Mouse (Mus musculus): ENCODE results near the gene Dop1a.
A peak's percentile ranks its signal among the peaks of the same experiment; 100 is the strongest.
"Not testable (repeated sequence)": the region's sequence is repeated elsewhere in the genome, so short reads cannot be mapped to it uniquely, and the experiment has no call there.

Gene Dop1a

DNA sequence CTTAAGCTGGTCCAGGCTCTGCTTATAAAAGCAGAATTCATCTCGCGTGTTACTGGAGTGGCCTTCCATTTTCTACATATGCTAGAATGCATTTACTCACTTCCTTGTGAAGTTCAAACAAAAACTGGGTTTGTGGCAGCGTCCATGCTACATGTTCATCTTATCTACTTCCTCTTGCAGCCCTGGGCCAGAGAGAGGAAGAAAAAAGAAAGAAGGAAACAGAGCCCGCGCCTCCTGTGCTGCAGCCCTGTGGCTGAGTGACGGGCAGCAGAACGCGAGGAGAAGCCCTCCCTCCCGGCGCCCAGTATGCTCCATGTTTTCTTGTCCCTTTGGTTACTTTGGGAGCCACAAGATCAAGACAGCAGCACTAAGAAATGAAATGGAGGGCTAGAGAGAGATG, 112.7 kb downstream of the Dop1a start:
- no peak for DNase-seq (ENCODE audit: low spot score)

DNA sequence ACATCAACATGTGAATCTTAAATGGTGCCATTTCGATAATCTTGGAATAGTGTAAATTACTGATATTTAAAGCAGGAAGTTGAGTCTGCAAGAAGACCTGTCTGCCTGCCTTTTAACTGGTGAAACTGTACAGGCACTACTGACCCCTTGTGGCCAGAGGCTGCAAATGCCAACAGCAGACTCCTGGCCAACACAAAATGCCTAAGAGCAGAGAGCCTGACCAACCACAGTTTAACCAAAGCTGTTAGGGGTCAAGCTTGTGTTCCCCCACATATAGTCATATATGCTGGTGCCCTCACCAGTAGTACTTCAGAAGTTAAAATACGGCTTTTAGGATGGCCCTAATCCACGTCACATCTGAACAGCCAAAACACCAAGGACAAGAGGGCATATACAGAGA, 116.8 kb downstream of the Dop1a start:
- DNase-seq (ENCODE audit: low spot score), result peak; percentile 84

DNA sequence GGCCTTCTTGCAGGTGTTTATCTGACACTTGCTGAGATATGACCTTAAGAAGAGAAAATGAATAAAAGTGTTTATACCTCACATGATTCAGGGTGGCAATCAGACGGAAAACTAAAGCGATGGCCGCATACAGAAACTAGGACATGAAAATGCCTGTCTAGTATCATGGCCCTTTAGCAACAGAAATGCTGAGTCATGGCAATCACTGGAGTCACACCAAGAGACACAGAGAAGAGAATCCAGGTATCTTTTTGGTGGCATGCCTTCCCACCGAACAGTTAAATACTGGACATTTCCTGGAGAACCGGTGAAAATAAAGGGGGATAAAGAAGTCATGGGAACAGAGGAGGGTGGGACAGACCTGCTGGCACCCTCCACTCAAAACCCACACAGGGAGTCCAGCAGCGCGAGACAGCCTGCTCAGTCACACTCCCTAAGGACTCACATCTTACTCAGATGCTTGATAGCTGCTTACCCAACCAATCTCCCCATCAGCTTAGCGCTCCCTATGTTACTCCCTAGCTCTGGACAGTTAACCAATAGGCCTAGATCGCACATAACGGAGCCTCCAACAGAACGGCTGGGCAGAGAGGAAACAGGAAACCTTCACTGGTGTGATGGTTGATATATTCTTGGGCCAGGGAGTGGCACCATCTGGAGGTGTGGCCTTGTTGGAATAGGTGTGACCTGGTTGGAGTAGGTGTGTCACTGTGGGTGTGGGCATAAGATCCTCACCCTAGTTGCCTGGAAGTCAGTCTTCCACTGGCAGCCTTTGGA, 120.3 kb downstream of the Dop1a start:
- DNase-seq (ENCODE audit: low spot score), result no peak

DNA sequence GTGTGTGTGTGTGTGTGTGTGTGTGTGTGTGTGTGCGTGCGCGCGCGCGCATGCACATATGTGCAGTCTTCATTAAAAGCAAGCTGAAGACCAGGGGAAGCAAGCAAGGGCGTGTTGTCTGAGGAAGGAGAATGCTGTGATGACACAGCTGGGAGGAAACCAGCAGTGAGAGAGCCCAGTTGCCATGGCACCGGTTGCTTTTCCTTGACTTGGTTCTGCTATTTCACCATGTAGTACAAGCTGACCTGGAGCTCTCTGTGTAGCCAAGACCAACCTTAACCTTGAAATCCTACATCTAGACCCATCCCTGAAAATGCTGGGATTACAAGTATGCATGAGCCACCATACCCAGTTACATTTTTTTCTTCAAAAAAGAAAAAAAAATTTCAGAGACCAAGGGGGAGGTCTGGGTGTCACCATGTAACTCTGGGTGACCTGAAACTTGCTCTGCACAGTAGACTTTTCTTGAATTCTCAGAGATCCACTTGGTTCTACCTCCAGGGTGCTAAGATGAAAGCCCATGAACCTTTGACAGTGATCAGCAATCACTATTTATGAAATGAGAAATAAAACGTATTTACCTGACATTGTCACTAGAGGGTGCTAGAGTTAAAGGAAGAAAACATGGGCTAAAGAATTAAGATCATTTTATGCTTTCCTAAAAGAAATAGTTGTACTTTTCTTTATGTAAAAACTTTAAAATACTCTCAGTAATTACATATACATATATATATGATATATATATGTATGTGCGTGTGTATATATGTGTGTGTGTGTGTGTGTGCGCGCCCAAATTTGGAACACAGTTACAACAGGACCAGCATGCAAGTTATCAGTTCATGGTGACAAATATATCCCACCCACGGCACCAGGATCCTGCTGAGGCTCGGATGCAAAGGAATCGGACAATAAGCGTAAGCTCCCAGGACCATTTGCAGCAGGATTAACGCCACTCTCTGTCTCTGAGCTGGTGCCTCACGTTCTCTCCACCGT, 126.0 kb downstream of the Dop1a start:
- DNase-seq (ENCODE audit: low spot score), result peak; percentile 78

DNA sequence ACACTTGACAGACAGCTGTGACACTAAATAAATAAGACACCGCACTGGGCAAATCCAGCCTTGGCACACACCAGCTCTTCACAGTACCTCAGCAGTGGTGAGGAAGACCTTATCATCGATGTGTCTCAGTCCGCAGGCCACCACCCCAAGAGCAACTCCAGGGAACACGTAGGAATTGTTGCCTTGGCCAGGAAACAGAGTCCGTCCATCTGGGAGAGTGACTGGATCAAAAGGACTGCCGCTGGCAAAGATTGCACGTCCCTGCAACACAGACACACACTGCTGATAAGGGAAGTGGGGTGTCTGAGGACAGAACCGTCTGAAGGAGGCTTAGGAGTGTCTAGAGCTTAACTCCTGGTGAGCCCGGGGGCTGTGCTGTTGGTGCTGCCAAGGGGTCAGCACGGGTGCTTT, 127.4 kb downstream of the Dop1a start:
- not testable (repeated sequence) for DNase-seq (ENCODE audit: low spot score)

DNA sequence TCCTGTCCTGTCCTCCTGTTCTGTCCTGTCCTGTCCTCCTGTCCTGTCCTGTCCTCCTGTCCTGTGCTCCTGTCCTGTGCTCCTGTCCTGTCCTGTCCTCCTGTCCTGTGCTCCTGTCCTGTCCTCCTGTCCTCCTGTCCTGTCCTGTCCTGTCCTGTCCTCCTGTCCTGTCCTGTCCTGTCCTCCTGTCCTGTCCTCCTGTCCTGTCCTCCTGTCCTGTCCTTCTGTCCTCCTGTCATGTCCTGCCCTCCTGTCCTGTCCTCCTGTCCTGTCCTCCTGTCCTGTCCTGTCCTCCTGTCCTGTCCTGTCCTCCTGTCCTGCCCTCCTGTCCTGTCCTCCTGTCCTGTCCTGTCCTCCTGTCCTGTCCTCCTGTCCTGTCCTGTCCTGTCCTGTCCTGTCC, 130.0 kb downstream of the Dop1a start:
- DNase-seq (ENCODE audit: low spot score), result not testable (repeated sequence)

DNA sequence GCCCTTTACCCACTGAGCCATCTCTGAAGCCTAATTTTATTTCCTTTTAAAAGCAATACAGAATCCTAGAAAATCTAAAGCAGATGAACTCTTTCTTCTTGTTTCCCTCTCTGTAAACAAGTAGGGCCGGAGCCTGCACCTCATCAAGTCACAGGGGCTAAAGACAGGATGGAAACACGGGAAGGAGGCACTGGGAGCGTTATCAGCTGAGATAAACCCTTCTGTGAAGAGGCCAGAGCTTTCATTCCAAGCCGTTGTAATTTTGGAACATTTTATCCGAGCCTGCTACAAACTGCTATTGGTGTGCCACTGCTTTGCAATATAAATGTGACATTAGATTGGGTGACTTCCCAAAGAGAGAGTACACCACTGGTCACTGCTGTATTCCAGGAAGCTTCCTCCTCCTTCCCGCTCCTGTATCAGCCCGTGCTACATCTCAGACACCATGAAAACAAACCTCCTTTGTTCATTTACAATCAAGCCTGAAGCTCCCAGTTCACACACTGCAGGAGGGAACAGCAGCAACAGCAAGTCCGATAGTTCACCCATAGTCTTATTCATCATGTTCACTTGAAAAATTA, 132.9 kb downstream of the Dop1a start:
- DNase-seq (ENCODE audit: low spot score), result no peak

Measured in retina, embryonic 14.5 days (tissue).